Mouse (Mus musculus): Measurements from ENCODE around the gene D17Wsu92e.

GRCm38 (mm10) chr17:27790015-27790414 lies 30.4 kb downstream of the D17Wsu92e start:
- TF ChIP-seq POLR2A (IDR thresholded peaks at IDR 0.05; ENCODE audit: low read depth, low read length) (no peak), JUN (IDR thresholded peaks at IDR 0.05; ENCODE audit: insufficient read depth, low read depth, low read length) (no peak), CTCF (conservative IDR thresholded peaks at IDR 0.05 in 1 of 2, IDR thresholded peaks at IDR 0.05 in 1 of 2; ENCODE audit: low read depth in 2 of 2, low read length in 2 of 2) (no peak), E2F4 (IDR thresholded peaks at IDR 0.05; ENCODE audit: insufficient replicate concordance, low read depth, low read length) (no peak), MAX (IDR thresholded peaks at IDR 0.05; ENCODE audit: low read length) (no peak), EP300 (IDR thresholded peaks at IDR 0.05; ENCODE audit: low read length) (no peak), TCF12 (IDR thresholded peaks at IDR 0.05; ENCODE audit: low read depth, low read length) (no peak), TBP (conservative IDR thresholded peaks at IDR 0.05; ENCODE audit: low read depth, low read length) (no peak), SMC3 (IDR thresholded peaks at IDR 0.05; ENCODE audit: low read depth, low read length) (no peak), USF2 (conservative IDR thresholded peaks at IDR 0.05; ENCODE audit: low read depth, low read length) (no peak), ETS1 (conservative IDR thresholded peaks at IDR 0.05; ENCODE audit: low read depth, low read length) (no peak), HCFC1 (IDR thresholded peaks at IDR 0.05; ENCODE audit: low read depth, low read length) (no peak), MYC (IDR thresholded peaks at IDR 0.05; ENCODE audit: low read depth, low read length) (no peak)

All from CH12.LX (cell line).